Mouse (Mus musculus) midbrain, embryonic 15.5 days (tissue): ENCODE measurements at regions not wholly inside any gene's neighbourhood (a gene's known extent, or its start where the extent isn't known, plus 50 kb on each side); places are given as distances from the start of the nearest gene placed in this dataset.

Experiments used
- ATAC-seq: fragments of 200-750 bp; cut with Nextera tagmentation; replicated peaks from 2 replicates; pipeline ENCODE4 v1.8.0; 2017; ENCODE audit warnings: moderate TSS enrichment
- H3K27ac ChIP-seq: fragments of 300-500 bp; sonication (generic); 2 replicates; pipeline ENCODE4 v1.5.1; 2015; ENCODE audit warnings: mild to moderate bottlenecking, inconsistent platforms
- H3K27me3 ChIP-seq: fragments of 300-500 bp; sonication (generic); replicated peaks from 2 replicates; pipeline ENCODE4 v1.6.1; 2015; ENCODE audit warnings: inconsistent platforms
- H3K36me3 ChIP-seq: fragments of 300-500 bp; sonication (generic); replicated peaks from 2 replicates; pipeline ENCODE4 v1.6.1; 2015; ENCODE audit warnings: inconsistent platforms
- H3K4me1 ChIP-seq: fragments of 300-500 bp; sonication (generic); 2 replicates; pipeline ENCODE4 v1.6.1; 2015; ENCODE audit warnings: inconsistent platforms
- H3K4me2 ChIP-seq: fragments of 300-500 bp; sonication (generic); 2 replicates; pipeline ENCODE4 v1.6.1; 2015; ENCODE audit warnings: inconsistent platforms, mild to moderate bottlenecking, moderate library complexity
- H3K4me3 ChIP-seq: fragments of 300-500 bp; sonication (generic); 2 replicates; pipeline ENCODE4 v1.5.1; 2015; ENCODE audit warnings: mild to moderate bottlenecking, inconsistent platforms
- H3K9ac ChIP-seq: fragments of 300-500 bp; sonication (generic); 2 replicates; pipeline ENCODE4 v1.6.1; 2015; ENCODE audit warnings: mild to moderate bottlenecking, inconsistent platforms
- H3K9me3 ChIP-seq: fragments of 300-500 bp; sonication (generic); 2 replicates; pipeline ENCODE4 v1.6.1; 2016; ENCODE audit warnings: inconsistent platforms
- WGBS: fragments of 180-500 bp; shearing (Covaris S2); methylation state at CpG from one replicate; pipeline ENCODE4 v1.1.7; 2015; ENCODE audit warnings: mixed read lengths; 5-methylcytosine and 5-hydroxymethylcytosine counted together

DNA sequence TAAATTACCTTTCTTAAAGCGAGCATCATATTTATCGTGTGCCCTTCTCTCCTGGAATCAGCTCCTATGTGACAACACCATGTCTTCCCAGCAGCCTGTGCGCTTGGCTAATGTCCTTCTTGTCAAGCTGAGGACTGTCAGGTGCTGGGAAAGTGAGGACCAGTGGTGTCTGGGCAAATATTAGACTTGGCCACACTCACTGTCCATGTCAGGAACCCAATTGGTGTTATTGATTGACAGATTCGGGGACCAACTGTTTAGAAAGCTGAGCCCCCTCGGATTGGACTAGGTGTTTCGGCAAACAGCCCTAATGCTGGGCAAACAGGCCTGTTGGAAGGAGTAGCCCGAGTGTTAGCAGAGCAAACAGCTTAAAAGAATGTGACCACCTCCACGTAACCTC, 73.1 kb downstream of the Rplp1 start:
- no peaks in the 10 kb centered on the region for H3K9me3 ChIP-seq
- 91% methylated on average over 8 of the region's 8 CpGs for WGBS
- H3K27me3 ChIP-seq, result no peaks in the 10 kb centered on the region

DNA sequence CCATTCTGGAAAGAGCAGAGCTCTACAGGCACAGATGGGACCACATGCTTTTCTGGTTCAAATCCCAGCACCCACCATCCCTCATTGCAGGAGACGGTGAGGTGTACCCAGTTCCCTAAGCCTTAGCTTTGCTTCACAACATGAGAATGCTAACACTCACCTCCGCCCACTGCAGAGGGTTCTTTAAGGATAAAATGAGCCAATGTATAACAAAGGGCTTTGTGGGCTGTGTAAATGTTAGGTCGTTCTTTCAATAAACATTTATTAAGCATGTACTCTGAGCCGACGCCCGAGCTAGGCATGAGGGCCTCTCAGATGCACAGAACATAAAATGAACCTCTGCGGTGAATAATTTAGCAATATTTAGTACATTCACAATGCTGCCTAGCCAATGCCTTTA, 74.0 kb downstream of the Rplp1 start:
- 75% methylated on average over 7 of the region's 7 CpGs for WGBS
- Histone ChIP-seq H3K27me3 (no peaks in the 10 kb centered on the region), H3K4me2 (no peak overlapping the region), H3K36me3 (no peaks in the 10 kb centered on the region), H3K4me1 (no peaks in the 10 kb centered on the region), H3K4me3 (no peak overlapping the region), H3K27ac (no peak overlapping the region), H3K9ac (no peak overlapping the region), H3K9me3 (no peaks in the 10 kb centered on the region)
- ATAC-seq, result no peak

More for the DNA sequence above, 73.1 kb downstream of the Rplp1 start:
- H3K4me2 ChIP-seq, result no peak overlapping the region
- H3K9ac ChIP-seq, result no peak overlapping the region
- no peak overlapping the region for H3K4me3 ChIP-seq
- no peak for ATAC-seq
- no peaks in the 10 kb centered on the region for H3K4me1 ChIP-seq
- no peak overlapping the region for H3K27ac ChIP-seq
- no peaks in the 10 kb centered on the region for H3K36me3 ChIP-seq

DNA sequence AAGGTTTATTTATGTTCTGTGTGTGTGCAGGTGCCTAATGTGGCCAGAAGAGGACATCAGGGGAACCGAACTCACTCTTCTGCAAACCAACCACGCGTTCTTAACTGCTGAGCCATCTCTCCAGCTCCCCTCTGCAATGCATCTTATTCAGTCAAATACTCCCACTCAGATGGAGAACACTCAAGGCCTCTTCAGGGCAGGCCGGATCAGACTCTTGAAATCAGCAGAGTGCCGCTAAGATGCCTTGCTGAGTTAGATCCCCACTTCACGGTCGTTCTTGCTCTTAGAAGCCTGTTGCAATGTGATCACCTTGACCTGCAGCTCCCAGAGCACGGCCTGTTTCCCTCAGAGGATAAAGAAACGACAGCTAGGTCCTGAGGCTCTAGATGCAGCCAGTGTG, 81.1 kb downstream of the Rplp1 start:
- Histone ChIP-seq H3K9me3 (no peaks in the 10 kb centered on the region), H3K4me1 (no peaks in the 10 kb centered on the region), H3K27me3 (no peaks in the 10 kb centered on the region), H3K9ac (no peak overlapping the region), H3K36me3 (no peaks in the 10 kb centered on the region), H3K27ac (no peak overlapping the region), H3K4me2 (no peak overlapping the region), H3K4me3 (no peak overlapping the region)
- WGBS, result 79% methylated on average over 9 of the region's 9 CpGs
- ATAC-seq, result no peak

DNA sequence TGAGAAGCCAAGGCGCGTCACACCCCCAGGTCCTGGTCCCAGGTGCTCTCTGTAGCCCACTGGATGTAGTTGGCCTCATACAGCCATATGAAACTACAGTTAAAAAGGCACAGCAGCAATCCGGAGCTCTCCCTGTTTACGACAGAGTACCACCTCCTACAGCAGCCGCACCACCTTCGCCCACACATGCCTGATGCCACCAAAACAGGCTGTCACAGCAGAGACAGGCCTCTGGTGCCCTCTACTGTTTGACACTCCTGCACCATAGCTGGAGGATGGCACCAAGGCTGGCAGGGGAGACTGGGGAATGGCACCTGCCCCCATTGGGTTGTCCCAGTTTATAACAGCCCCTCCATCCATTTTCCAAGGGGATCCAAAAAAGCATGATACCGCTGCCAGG, 84.1 kb downstream of the Rplp1 start:
- ATAC-seq, result 0 out of 2 replicates have a peak, but pooled peaks have one; percentile 37
- H3K9me3 ChIP-seq, result no peaks in the 10 kb centered on the region
- no peaks in the 10 kb centered on the region for H3K36me3 ChIP-seq
- H3K4me2 ChIP-seq, result no peak overlapping the region
- no peaks in the 10 kb centered on the region for H3K27me3 ChIP-seq
- no peaks in the 10 kb centered on the region for H3K4me1 ChIP-seq
- no peak overlapping the region for H3K4me3 ChIP-seq
- H3K27ac ChIP-seq, result no peak overlapping the region
- WGBS, result 65% methylated on average over 7 of the region's 7 CpGs
- H3K9ac ChIP-seq, result no peak overlapping the region

DNA sequence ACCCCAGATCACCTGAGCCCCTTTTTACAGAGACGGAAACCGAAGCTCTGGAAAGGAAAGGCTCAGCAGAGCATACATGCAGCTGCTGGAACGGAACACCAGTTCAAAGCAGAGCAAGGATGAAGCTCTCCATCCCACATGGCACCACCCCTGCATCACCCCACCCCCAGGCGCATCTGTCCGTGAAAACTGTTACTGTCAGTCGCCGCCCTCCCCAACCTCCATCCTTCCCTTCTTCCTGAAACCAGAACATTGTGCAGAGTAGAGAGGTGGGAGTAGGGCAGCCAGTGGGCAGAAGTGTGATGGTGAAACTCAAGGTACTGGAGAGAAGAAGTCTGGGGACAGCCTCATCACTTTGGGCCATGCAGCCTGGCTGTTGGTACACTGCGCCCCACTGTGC, 84.6 kb downstream of the Rplp1 start:
- 83% methylated on average over 8 of the region's 8 CpGs for WGBS
- no peaks in the 10 kb centered on the region for H3K36me3 ChIP-seq
- ATAC-seq, result no peak

DNA sequence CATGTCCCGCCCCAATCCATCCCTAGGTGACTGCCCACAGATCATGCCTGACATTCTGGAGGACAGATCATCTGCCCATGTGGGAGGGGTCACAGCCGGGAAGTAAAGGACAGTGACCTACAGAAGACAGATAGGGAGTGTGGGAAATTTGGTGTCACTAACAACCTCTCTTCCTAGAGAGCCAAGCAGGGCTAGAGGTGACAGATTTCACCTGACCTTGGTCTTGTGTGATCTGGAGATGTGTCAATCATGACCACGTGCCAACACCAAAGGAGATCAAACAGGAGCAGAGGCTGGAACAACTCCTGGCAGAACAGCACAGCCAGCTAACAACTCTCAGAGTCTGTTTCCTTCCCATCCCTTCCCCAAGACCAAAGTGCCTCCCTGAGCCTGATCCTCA, 85.0 kb downstream of the Rplp1 start:
- Histone ChIP-seq H3K9ac (no peak overlapping the region), H3K4me2 (no peak overlapping the region), H3K27me3 (no peaks in the 10 kb centered on the region), H3K4me3 (no peak overlapping the region), H3K27ac (no peak overlapping the region), H3K9me3 (no peaks in the 10 kb centered on the region), H3K36me3 (no peaks in the 10 kb centered on the region), H3K4me1 (no peaks in the 10 kb centered on the region)
- WGBS, result 92% methylated on average over 3 of the region's 3 CpGs
- ATAC-seq, result no peak

More for the DNA sequence above, 84.6 kb downstream of the Rplp1 start:
- Histone ChIP-seq H3K9me3 (no peaks in the 10 kb centered on the region), H3K9ac (no peak overlapping the region), H3K4me3 (no peak overlapping the region), H3K27me3 (no peaks in the 10 kb centered on the region), H3K27ac (no peak overlapping the region), H3K4me1 (no peaks in the 10 kb centered on the region), H3K4me2 (no peak overlapping the region)

DNA sequence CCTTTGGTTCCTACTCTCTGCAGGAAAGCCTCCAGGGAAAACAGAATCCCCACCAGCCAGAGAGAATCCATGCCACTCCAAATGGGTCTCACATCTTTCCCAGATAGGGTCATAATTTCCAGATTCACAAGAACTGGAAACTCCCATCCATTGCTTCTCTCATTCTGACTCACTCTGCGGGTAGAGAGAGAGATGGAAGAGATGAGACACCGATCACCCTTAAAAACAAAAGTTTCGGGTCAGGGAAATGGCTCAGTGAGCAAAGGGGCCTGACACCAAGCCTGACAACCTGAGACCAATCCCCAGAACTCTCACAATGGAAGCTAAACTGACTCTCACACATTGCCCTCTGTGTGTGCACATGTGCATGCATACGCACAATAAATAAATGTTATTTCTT, 86.6 kb downstream of the Rplp1 start:
- Histone ChIP-seq H3K4me3 (no peak overlapping the region), H3K9ac (no peak overlapping the region), H3K27me3 (no peaks in the 10 kb centered on the region), H3K4me2 (no peak overlapping the region), H3K27ac (no peak overlapping the region), H3K4me1 (no peaks in the 10 kb centered on the region), H3K9me3 (no peaks in the 10 kb centered on the region), H3K36me3 (no peaks in the 10 kb centered on the region)
- 93% methylated on average over 4 of the region's 4 CpGs for WGBS
- no peak for ATAC-seq

DNA sequence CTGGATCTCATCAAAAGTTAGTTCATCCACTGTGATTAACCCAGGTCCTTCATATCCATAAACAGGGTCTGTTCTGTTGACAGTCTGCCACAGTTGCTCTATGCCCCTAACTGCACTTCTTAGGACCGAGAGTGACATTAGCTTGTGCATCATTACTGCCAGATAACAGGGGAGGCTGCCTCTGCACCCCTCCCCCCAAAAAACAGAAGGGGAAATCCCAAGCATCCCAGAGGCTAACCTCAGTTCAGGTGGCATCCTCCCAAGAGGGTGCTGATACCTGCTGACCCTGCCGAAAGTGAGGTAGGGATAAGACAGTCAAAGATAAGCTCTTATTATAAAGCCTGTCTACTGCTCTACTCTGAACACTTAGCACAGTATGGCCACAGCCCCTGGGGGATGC, 87.3 kb downstream of the Rplp1 start:
- Histone ChIP-seq H3K9ac (no peak overlapping the region), H3K4me1 (no peaks in the 10 kb centered on the region), H3K4me3 (no peak overlapping the region), H3K27me3 (no peaks in the 10 kb centered on the region), H3K36me3 (no peaks in the 10 kb centered on the region), H3K9me3 (no peaks in the 10 kb centered on the region), H3K27ac (no peak overlapping the region), H3K4me2 (no peak overlapping the region)
- WGBS, result 89% methylated on average over 2 of the region's 2 CpGs
- no peak for ATAC-seq

DNA sequence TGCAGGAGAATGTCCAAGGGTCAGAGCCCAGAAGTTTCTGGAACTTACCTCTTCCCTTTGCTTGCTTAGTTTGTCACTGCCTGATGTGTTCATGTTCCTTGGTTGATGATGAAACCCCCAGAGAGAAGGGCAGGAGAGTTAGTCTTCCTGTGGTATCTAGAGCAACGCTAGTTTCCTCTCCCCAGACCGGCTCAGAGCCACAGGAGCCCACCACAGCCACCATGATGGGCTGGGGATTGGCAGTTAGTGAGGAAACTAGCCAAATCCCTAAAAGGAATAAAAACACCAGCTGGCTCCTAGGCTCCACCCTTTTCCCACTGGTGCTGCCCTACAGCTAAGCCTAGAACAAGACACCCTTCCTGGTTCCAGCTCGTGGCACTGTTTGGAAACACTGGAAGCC, 87.9 kb downstream of the Rplp1 start:
- H3K4me3 ChIP-seq, result no peak overlapping the region
- no peaks in the 10 kb centered on the region for H3K9me3 ChIP-seq
- no peak overlapping the region for H3K4me2 ChIP-seq
- H3K27ac ChIP-seq, result no peak overlapping the region
- H3K4me1 ChIP-seq, result no peaks in the 10 kb centered on the region
- no peaks in the 10 kb centered on the region for H3K27me3 ChIP-seq
- ATAC-seq, result no peak
- H3K36me3 ChIP-seq, result no peaks in the 10 kb centered on the region
- no peak overlapping the region for H3K9ac ChIP-seq
- WGBS, result 68% methylated on average over 3 of the region's 3 CpGs

DNA sequence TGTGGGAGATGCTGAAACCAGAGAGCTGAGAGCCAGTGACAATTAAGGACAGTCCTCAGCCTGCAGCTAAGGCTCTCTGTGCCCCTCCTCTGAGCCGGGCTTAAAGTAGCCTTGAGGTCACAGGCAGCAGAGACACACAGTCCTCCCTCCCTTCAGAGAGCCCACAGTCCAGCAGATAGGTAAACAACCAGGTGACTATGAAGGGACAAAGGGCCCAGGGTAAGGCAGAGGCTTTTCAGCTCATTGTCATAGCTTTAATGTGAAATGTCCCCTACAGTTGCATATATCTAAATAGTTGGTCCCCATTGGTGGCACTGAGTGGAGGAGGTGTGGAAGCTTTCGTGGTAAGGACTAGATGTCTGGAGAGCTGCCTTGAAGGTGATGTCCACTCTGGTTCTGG, 88.5 kb downstream of the Rplp1 start:
- ATAC-seq, result no peak
- H3K4me3 ChIP-seq, result no peak overlapping the region
- no peaks in the 10 kb centered on the region for H3K27me3 ChIP-seq
- H3K4me2 ChIP-seq, result no peak overlapping the region
- H3K4me1 ChIP-seq, result no peaks in the 10 kb centered on the region
- no peak overlapping the region for H3K9ac ChIP-seq
- H3K27ac ChIP-seq, result no peak overlapping the region
- no peaks in the 10 kb centered on the region for H3K9me3 ChIP-seq
- 78% methylated on average over 2 of the region's 2 CpGs for WGBS
- no peaks in the 10 kb centered on the region for H3K36me3 ChIP-seq

DNA sequence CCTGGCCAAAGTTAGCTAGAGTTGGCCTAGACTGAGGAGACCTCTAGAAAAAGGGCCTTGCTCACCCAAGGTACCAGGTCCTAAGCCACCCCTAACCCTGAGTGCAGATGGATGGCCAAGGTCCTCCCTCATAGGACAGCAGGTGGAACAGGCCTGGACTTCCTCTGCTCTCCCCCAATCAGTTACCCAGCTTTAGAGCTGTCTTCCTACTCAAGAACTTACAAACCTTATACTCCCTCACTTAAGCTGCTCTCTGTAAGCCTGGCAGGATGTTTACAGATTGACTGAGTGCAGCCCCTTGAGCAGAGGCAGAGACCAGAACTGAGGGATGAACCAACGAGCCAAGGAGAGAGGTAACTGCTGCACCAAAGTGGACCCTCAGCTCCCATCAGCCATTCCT, 94.5 kb downstream of the Rplp1 start:
- H3K27ac ChIP-seq, result no peak overlapping the region
- no peaks in the 10 kb centered on the region for H3K9me3 ChIP-seq
- no peak overlapping the region for H3K4me2 ChIP-seq
- H3K36me3 ChIP-seq, result no peaks in the 10 kb centered on the region
- H3K27me3 ChIP-seq, result no peaks in the 10 kb centered on the region
- no peak for ATAC-seq
- 89% methylated on average over 1 of the region's 1 CpGs for WGBS
- no peak overlapping the region for H3K9ac ChIP-seq
- no peaks in the 10 kb centered on the region for H3K4me1 ChIP-seq
- H3K4me3 ChIP-seq, result no peak overlapping the region

DNA sequence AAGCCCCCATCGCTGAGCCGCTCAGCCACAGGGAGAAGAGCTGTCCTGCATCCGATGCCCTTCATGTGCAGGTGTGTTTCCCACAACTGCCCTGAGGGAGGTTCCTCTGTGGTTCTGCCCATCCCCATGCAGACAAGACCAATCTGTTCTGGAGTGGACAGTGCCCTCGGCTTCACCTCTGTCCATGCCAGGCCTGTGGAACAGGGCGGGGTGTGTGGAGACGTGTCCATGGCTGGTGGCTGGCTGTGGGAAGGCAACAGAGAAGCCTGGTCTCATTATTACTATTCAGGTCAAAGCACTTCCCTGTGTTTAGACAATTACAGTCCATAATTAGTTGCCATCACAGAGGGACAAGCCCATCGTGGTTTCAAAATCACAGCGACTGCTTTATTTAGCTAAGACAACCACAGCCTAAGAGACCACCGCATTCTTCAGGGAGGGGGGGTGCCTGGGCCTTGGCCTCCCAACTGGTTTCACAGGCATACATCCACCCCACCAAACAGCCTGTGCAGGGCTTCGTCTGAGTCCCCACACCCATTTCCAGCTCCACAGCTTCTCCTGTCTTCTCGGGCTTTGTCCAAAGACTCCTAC, 97.7 kb downstream of the Rplp1 start:
- Histone ChIP-seq H3K27ac (no peak overlapping the region), H3K9ac (no peak overlapping the region), H3K4me2 (no peak overlapping the region), H3K36me3 (no peaks in the 10 kb centered on the region), H3K27me3 (no peaks in the 10 kb centered on the region), H3K4me1 (no peaks in the 10 kb centered on the region), H3K4me3 (no peak overlapping the region), H3K9me3 (no peaks in the 10 kb centered on the region)
- no peak for ATAC-seq
- WGBS, result 86% methylated on average over 11 of the region's 11 CpGs

DNA sequence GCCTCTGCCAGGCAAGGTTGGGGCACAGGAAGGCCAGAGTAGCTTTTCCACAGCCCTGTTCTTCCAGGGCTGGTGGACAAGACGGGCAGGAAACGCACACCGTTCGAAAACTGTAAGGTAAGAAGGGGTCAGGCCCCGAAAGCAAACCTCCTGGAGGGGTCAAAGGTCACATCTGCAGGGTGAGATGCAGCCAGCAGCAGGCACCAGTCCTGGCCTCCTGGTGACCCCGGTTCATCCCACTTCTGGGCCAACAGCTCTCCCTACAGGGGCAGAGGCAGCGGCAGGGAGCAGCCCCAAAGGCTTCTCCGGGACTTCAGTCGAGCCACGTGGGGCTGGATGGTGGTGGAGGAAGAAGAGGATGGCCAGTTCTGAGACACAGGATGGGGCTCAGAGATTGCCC, 98.3 kb downstream of the Rplp1 start:
- Histone ChIP-seq H3K27ac (no peak overlapping the region), H3K36me3 (no peaks in the 10 kb centered on the region), H3K4me2 (no peak overlapping the region), H3K27me3 (no peaks in the 10 kb centered on the region), H3K9me3 (no peaks in the 10 kb centered on the region), H3K9ac (no peak overlapping the region), H3K4me3 (no peak overlapping the region), H3K4me1 (no peaks in the 10 kb centered on the region)
- WGBS, result 57% methylated on average over 10 of the region's 10 CpGs
- ATAC-seq, result no peak
